Mouse (Mus musculus) lung, postnatal 0 days (tissue): ENCODE data around the gene Ranbp3.

Experiments used
- CTCF ChIP-seq: IDR thresholded peaks from 2 replicates; pipeline ENCODE4 v1.5.1; 2016; ENCODE audit warnings: antibody characterized with exemption, mild to moderate bottlenecking
- EP300 ChIP-seq: IDR thresholded peaks from 2 replicates; pipeline ENCODE4 v1.6.1; 2016; ENCODE audit warnings: antibody characterized with exemption, mild to moderate bottlenecking, control low read depth

GRCm38 (mm10) chr17:56681791-56682190 is 8.7 kb downstream of the Ranbp3 start:
- TF ChIP-seq CTCF (no peak), EP300 (no peak)
